28 mouse cellular contexts compared by ENCODE assay signal in the genomic region with DNA sequence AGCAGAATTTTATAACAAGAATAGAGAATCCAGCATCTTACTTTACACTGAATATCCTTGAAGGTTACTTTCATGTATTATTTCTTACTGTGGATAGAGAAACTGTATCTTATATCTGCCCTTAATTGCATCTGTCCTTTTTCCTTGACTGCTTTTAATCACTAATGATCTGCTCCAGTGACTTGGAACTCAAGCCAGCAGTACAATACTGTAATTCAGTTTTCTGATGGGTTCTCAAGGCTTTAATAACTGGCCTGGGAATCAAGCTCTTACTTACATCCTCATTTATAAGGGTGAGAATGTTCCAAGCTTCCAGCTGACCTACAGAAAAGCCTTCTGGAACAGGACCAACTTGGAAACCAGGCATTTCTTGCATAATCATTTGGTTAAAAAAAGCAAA.
A peak's percentile ranks its signal among the peaks of the same experiment; 100 is the strongest.
DNase-seq lines count a peak whose midpoint lies in the region; ATAC-seq and TF ChIP-seq lines count a peak whose summit lies in the region.
"Had no signal": no experiment of that assay in that cellular context is flagged by ENCODE, and none has a peak within 500 bp of the region (broad histone marks: within the 10 kb centered on the region; RNA-seq: fewer than 3 reads in every experiment).

No protein-coding gene starts in this region.

- no peaks in the 10 kb centered on the region for H3K36me3 ChIP-seq in kidney, embryonic 16.5 days (ENCODE audit: insufficient read depth, low read length)
- H3K36me3 ChIP-seq in midbrain, postnatal 0 days (ENCODE audit: insufficient read depth, low read length): no peaks in the 10 kb centered on the region
- H3K36me3 ChIP-seq in midbrain, embryonic 11.5 days (ENCODE audit: control insufficient read depth, insufficient read depth, low read length): no peaks in the 10 kb centered on the region
- H3K36me3 ChIP-seq: embryonic facial prominence, embryonic 13.5 days; G1E; heart, embryonic 12.5 days; liver, embryonic 15.5 days; neural tube, embryonic 15.5 days had no signal

- no peak for TF ChIP-seq CTCF in midbrain, postnatal 0 days (IDR thresholded peaks at IDR 0.05)

- H3K4me3 ChIP-seq in kidney, embryonic 16.5 days (ENCODE audit: low read length): no peak overlapping the region
- no peak overlapping the region for H3K4me3 ChIP-seq in midbrain, postnatal 0 days (ENCODE audit: low read depth, low read length)
- H3K4me3 ChIP-seq in midbrain, embryonic 11.5 days (ENCODE audit: low read depth, low read length): no peak overlapping the region
- H3K4me3 ChIP-seq: embryonic facial prominence, embryonic 13.5 days; heart, adult 2 months; heart, embryonic 12.5 days; liver, embryonic 15.5 days; neural tube, embryonic 15.5 days had no signal

- H3K4me2 ChIP-seq in kidney, embryonic 16.5 days (replicated peaks; ENCODE audit: low read depth, low read length): no peak overlapping the region
- no peak overlapping the region for H3K4me2 ChIP-seq in midbrain, postnatal 0 days (ENCODE audit: low read depth, low read length, poor library complexity, severe bottlenecking)
- no peak overlapping the region for H3K4me2 ChIP-seq in midbrain, embryonic 11.5 days
- H3K4me2 ChIP-seq: embryonic facial prominence, embryonic 13.5 days; heart, embryonic 12.5 days; hindbrain, embryonic 14.5 days; liver, embryonic 15.5 days; neural tube, embryonic 15.5 days had no signal

- H3K4me1 ChIP-seq in kidney, embryonic 16.5 days (ENCODE audit: insufficient read depth, low read length): no peaks in the 10 kb centered on the region
- H3K4me1 ChIP-seq in midbrain, postnatal 0 days (ENCODE audit: insufficient read depth, low read length): no peaks in the 10 kb centered on the region
- no peaks in the 10 kb centered on the region for H3K4me1 ChIP-seq in midbrain, embryonic 11.5 days (ENCODE audit: control insufficient read depth, insufficient read depth, low read length)
- H3K4me1 ChIP-seq: embryonic facial prominence, embryonic 13.5 days; heart, embryonic 12.5 days; liver, embryonic 15.5 days; neural tube, embryonic 15.5 days had no signal

- ATAC-seq in cerebellum, adult (ENCODE audit: insufficient number of reproducible peaks, low FRiP score, low TSS enrichment): no peak
- ATAC-seq in kidney, embryonic 16.5 days (ENCODE audit: low FRiP score, low TSS enrichment): peak; percentile 59; the same call in 1 of the 2 replicates
- no peak for ATAC-seq in midbrain, postnatal 0 days (ENCODE audit: low FRiP score)
- ATAC-seq in midbrain, embryonic 11.5 days (ENCODE audit: low FRiP score): no peak
- ATAC-seq: forebrain, postnatal 0 days; inflammation-experienced regulatory T-cells, adult 6 months had no signal

- no peaks in the 10 kb centered on the region for H3K9me3 ChIP-seq in kidney, embryonic 16.5 days (ENCODE audit: low read length)
- no peaks in the 10 kb centered on the region for H3K9me3 ChIP-seq in midbrain, postnatal 0 days (ENCODE audit: low read length)
- no peaks in the 10 kb centered on the region for H3K9me3 ChIP-seq in midbrain, embryonic 11.5 days (ENCODE audit: control insufficient read depth, low read length)
- H3K9me3 ChIP-seq: embryonic facial prominence, embryonic 13.5 days; heart, embryonic 12.5 days; liver, embryonic 15.5 days; neural tube, embryonic 15.5 days had no signal

- no peak overlapping the region for H3K9ac ChIP-seq in kidney, embryonic 16.5 days (replicated peaks; ENCODE audit: low read length)
- H3K9ac ChIP-seq in midbrain, postnatal 0 days (replicated peaks; ENCODE audit: low read length, poor library complexity, severe bottlenecking): no peak overlapping the region
- H3K9ac ChIP-seq in midbrain, embryonic 11.5 days (ENCODE audit: low read length): no peak overlapping the region
- H3K9ac ChIP-seq: embryonic facial prominence, embryonic 13.5 days; forebrain, postnatal 0 days; heart, embryonic 12.5 days; hindbrain, embryonic 14.5 days; liver, embryonic 15.5 days; neural tube, embryonic 15.5 days had no signal

- DNase-seq in cerebellum, adult 9-10 months: peak; percentile 3
- DNase-seq in kidney, postnatal 36 days: no peak
- DNase-seq in midbrain, postnatal 0 days (ENCODE audit: low spot score): peak; percentile 1
- DNase-seq in midbrain, embryonic 11.5 days (ENCODE audit: low spot score, missing footprints): no peak
- no peak for DNase-seq in left cerebral cortex, postnatal 4 days
- DNase-seq: adrenal gland, adult 2 months; cerebellum, adult 2 months; forebrain, postnatal 0 days; heart, adult 2 months; heart, postnatal 4 days; kidney, adult 11 months; kidney, postnatal 14 days; layer of hippocampus, postnatal 36 days; lung, postnatal 10 days; midbrain, embryonic 14.5 days; retina, postnatal 1 day; right cerebral cortex, postnatal 14 days; thymus, postnatal 4 days had no signal

- H3K27me3 ChIP-seq in kidney, embryonic 16.5 days (ENCODE audit: insufficient read depth, low read length): no peaks in the 10 kb centered on the region
- H3K27me3 ChIP-seq in midbrain, postnatal 0 days (ENCODE audit: insufficient read depth, low read length): no peaks in the 10 kb centered on the region
- no peaks in the 10 kb centered on the region for H3K27me3 ChIP-seq in midbrain, embryonic 11.5 days (ENCODE audit: control insufficient read depth, insufficient read depth, low read length)
- H3K27me3 ChIP-seq: embryonic facial prominence, embryonic 13.5 days; heart, embryonic 12.5 days; liver, embryonic 15.5 days; neural tube, embryonic 15.5 days had no signal

- intact Hi-C loops in left cerebral cortex, postnatal 4 days (cut with DNase I): no loop called here

- 0 out of 2 replicates have a peak overlapping the region, but pooled peaks have one; percentile 43 for H3K27ac ChIP-seq in kidney, embryonic 16.5 days (ENCODE audit: low read length)
- H3K27ac ChIP-seq in midbrain, postnatal 0 days (ENCODE audit: low read depth, low read length): no peak overlapping the region
- H3K27ac ChIP-seq in midbrain, embryonic 11.5 days (ENCODE audit: low read depth, low read length): no peak overlapping the region
- H3K27ac ChIP-seq: embryonic facial prominence, embryonic 13.5 days; heart, adult 2 months; hindbrain, embryonic 14.5 days; liver, embryonic 15.5 days; macrophage; neural tube, embryonic 15.5 days had no signal

Comparison
In these comparisons a context has a peak if more than half of its experiments do, and no peak if none do; other contexts are left out.
1. DNase-seq: peak in cerebellum, adult 9-10 months (single experiment) and midbrain, postnatal 0 days (single experiment); none in kidney, postnatal 36 days (0 of 2), midbrain, embryonic 11.5 days (single experiment) and left cerebral cortex, postnatal 4 days (single experiment).